Mouse (Mus musculus): ENCODE results near the gene Gm2075.
"Not testable (repeated sequence)": the region's sequence is repeated elsewhere in the genome, so short reads cannot be mapped to it uniquely, and the experiment has no call there.

The Gm2075 gene

GRCm38 (mm10) chr12:88011548-88011947 is at the start of gene Gm2075:
Gene Gm2075 (plus strand): TSS chr12:88011848.
- DNase-seq, result not testable (repeated sequence)

GRCm38 (mm10) chr12:87984000-87984399 is 27.6 kb upstream of the Gm2075 start:
- peak; percentile 5 for DNase-seq

GRCm38 (mm10) chr12:88004118-88004517 is 7.5 kb upstream of the Gm2075 start:
- DNase-seq, result not testable (repeated sequence)

GRCm38 (mm10) chr12:88018671-88019070 is 7.0 kb downstream of the Gm2075 start, which contains the start of gene Gm6803:
Gene Gm6803 (minus strand): TSS chr12:88018771.
- not testable (repeated sequence) for DNase-seq

- DNase-seq, result not testable (repeated sequence)
Measured at GRCm38 (mm10) chr12:88026704-88027103, 15.1 kb downstream of the Gm2075 start, which contains the start of gene Gm2056. Gene Gm2056 (plus strand): TSS chr12:88027004.

- DNase-seq, result not testable (repeated sequence)
Measured at GRCm38 (mm10) chr12:88032250-88032649, 20.6 kb downstream of the Gm2075 start.

GRCm38 (mm10) chr12:88039062-88039461 is 27.4 kb downstream of the Gm2075 start:
- not testable (repeated sequence) for DNase-seq

GRCm38 (mm10) chr12:88039703-88040102 is 28.1 kb downstream of the Gm2075 start:
- not testable (repeated sequence) for DNase-seq

GRCm38 (mm10) chr12:88045226-88045625 is 33.6 kb downstream of the Gm2075 start:
- not testable (repeated sequence) for DNase-seq

Measured in retina, postnatal 1 day (tissue).